Mouse (Mus musculus): ENCODE measurements around the gene Tex9.

DNA sequence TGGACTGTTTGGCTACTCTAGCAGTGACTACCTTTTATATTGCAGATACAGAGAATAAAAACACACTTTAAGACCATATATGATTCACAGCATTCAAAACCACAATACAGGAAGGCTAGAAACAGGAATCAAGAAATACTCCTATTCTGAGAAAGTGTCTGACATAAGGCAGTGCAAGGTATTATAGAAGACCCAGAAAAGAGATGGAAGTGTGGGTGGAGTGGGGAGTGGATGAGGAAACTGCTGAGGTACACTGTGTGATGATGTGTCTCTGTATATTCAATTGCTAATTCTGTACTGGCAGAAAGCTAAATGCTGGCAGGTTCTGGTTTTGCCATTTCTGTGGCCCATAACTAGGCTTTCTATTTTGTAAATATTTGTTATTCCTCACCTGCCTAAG is 28.8 kb upstream of the Tex9 start:
- TF ChIP-seq CTCF (IDR thresholded peaks at IDR 0.05; ENCODE audit: control insufficient read depth, insufficient read depth, low read length) (no peak), POLR2A (IDR thresholded peaks at IDR 0.05; ENCODE audit: borderline replicate concordance, control insufficient read depth, low read depth, low read length) (no peak)

Measured in bone marrow, adult 2 months (tissue).